Mouse (Mus musculus) stomach, embryonic 15.5 days (tissue): ENCODE measurements around the gene Babam1. TPM values are rescaled to one million over a fixed set of nuclear protein-coding genes. Genes with fewer than 3 reads are reported as not detected.
"Not testable (repeated sequence)": the region's sequence is repeated elsewhere in the genome, so short reads cannot be mapped to it uniquely, and the experiment has no call there.

Experiments used
- ATAC-seq: fragments of 200-750 bp; cut with Nextera tagmentation; 2 replicates; pipeline ENCODE4 v1.8.0; 2017; ENCODE audit warnings: low read depth, moderate number of reproducible peaks, moderate TSS enrichment; ENCODE audit not compliant: insufficient read depth, low FRiP score
- H3K27ac ChIP-seq: fragments of 300-500 bp; sonication (generic); 2 replicates; pipeline ENCODE4 v1.5.1; 2015; ENCODE audit warnings: mild to moderate bottlenecking, inconsistent platforms
- H3K27me3 ChIP-seq: fragments of 300-500 bp; sonication (generic); replicated peaks from 2 replicates; pipeline ENCODE4 v1.6.1; 2015; ENCODE audit warnings: inconsistent platforms
- H3K36me3 ChIP-seq: fragments of 300-500 bp; sonication (generic); 2 replicates; pipeline ENCODE4 v1.6.1; 2015; ENCODE audit warnings: inconsistent platforms
- H3K4me1 ChIP-seq: fragments of 300-500 bp; sonication (generic); 2 replicates; pipeline ENCODE4 v1.6.1; 2015; ENCODE audit warnings: inconsistent platforms
- H3K4me2 ChIP-seq: fragments of 300-500 bp; sonication (generic); 2 replicates; pipeline ENCODE4 v1.6.1; 2015; ENCODE audit warnings: mild to moderate bottlenecking, inconsistent platforms
- H3K4me3 ChIP-seq: fragments of 300-500 bp; sonication (generic); replicated peaks from 2 replicates; pipeline ENCODE4 v1.5.1; 2015; ENCODE audit warnings: inconsistent platforms
- H3K9ac ChIP-seq: fragments of 300-500 bp; sonication (generic); 2 replicates; pipeline ENCODE4 v1.6.1; 2015; ENCODE audit warnings: inconsistent platforms
- H3K9me3 ChIP-seq: fragments of 300-500 bp; sonication (generic); 2 replicates; pipeline ENCODE4 v1.6.1; 2016; ENCODE audit warnings: inconsistent platforms
- WGBS: fragments of 180-500 bp; shearing (Covaris S2); methylation state at CpG from one replicate; pipeline ENCODE4 v1.1.7; 2015; 5-methylcytosine and 5-hydroxymethylcytosine counted together
- polyA plus RNA-seq: library from polyadenylated mRNA; unstranded; fragments of >200 nt; fragmentation: Nextera tagmentation; extraction: Ambion mirVana; gene quantifications from 2 replicates; pipeline ENCODE4 v1.2.1, GENCODE M21; 2015

Gene Babam1
- polyA plus RNA-seq, 1 experiment from 2014 or later = 92.2 TPM

DNA sequence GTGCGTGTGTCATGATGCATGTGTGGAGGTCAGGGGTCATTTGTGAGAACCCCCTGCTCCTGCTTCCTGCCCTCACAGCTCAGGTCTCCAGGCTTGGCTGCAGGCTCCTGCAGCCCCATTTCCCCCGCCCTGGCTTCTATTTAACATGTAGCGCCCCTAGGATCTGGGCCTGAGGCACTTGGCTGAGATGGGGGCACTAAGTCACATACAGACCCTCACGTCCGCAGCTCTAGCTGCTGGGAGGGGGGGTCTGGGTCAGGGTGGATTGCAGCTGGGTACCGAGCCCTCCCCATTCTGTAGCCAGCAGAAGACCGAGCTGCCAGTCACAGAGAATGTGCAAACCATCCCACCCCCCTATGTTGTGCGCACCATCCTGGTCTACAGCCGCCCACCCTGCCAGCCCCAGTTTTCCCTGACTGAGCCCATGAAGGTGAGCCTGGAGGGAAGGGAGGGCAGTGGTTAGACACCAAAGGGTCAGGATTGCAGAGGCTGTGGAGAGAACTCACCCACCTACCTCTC lies 5.8 kb downstream of the Babam1 start:
- no peak for ATAC-seq
- peaks cover 23% of the 10 kb centered on the region for H3K4me1 ChIP-seq
- no peak overlapping the region for H3K4me2 ChIP-seq
- H3K36me3 ChIP-seq = peaks cover 10% of the 10 kb centered on the region
- WGBS = 83% methylated on average over 9 of the region's 9 CpGs
- H3K9ac ChIP-seq = no peak overlapping the region
- no peaks in the 10 kb centered on the region for H3K9me3 ChIP-seq
- no peak overlapping the region for H3K4me3 ChIP-seq
- no peaks in the 10 kb centered on the region for H3K27me3 ChIP-seq
- no peak overlapping the region for H3K27ac ChIP-seq

DNA sequence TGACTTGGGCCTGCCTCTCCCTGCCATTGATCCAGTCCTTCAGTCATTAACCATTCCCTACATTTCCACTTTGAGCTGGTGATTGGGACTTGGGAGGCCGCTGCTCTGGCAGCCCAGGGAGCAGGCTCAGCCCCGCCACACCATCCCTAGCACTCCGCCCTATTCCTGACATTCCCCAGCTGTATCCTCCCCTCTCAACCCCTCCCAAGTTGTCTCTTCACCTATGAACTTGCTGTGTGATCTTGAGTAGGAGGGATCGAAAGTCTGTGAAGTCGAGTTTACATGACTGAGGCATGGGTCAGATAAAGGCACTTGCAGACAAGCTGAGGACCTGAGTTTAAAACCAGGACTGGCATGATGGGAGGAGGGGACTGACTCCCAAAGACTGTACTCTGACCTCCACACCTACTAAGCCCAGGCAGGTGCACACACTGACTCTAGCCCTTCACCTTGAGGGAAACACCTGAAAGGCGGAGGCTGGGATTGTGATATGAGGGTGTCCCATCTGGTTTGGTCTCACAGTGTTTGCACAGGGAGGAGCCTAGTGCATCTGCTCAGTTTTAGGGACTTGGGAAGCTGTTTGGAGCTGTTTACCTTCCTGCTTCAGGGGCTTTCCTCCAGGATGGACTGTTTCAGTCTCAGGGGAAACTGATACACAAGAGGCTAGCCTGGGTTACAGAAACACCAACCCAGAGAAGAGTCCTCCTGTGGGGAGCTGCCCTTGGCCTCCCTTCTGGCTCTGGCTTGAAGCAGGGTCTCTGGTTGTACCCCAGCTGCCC lies 6.6 kb downstream of the Babam1 start:
- peaks cover 23% of the 10 kb centered on the region for H3K4me1 ChIP-seq
- H3K4me3 ChIP-seq = no peak overlapping the region
- ATAC-seq = no peak
- H3K9ac ChIP-seq = no peak overlapping the region
- no peak overlapping the region for H3K27ac ChIP-seq
- no peak overlapping the region for H3K4me2 ChIP-seq
- no peaks in the 10 kb centered on the region for H3K27me3 ChIP-seq
- no peaks in the 10 kb centered on the region for H3K9me3 ChIP-seq
- H3K36me3 ChIP-seq = peaks cover 17% of the 10 kb centered on the region
- WGBS = 71% methylated on average over 6 of the region's 6 CpGs

DNA sequence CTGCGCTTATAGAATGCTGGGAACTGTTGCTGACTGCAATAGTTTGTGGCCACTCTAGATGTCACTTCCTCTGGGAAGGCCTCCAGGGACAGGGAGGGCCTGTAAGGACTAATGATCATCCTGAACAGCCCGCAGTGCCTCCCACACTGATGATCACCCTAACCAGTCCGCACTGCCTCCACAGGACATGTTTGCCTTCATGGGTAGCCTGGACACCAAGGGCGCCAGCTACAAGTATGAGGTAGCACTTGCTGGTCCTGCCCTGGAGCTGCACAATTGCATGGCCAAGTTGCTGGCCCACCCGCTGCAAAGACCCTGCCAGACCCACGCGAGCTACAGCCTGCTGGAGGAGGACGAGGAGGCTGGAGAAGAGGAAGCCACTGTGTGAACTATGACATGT lies 7.3 kb downstream of the Babam1 start:
- H3K27me3 ChIP-seq = no peaks in the 10 kb centered on the region
- H3K9me3 ChIP-seq = no peaks in the 10 kb centered on the region
- H3K36me3 ChIP-seq = peaks cover 14% of the 10 kb centered on the region
- WGBS = 83% methylated on average over 8 of the region's 8 CpGs
- H3K4me3 ChIP-seq = no peak overlapping the region
- no peak overlapping the region for H3K4me2 ChIP-seq
- H3K4me1 ChIP-seq = peaks cover 23% of the 10 kb centered on the region
- no peak overlapping the region for H3K9ac ChIP-seq
- no peak overlapping the region for H3K27ac ChIP-seq
- no peak for ATAC-seq

DNA sequence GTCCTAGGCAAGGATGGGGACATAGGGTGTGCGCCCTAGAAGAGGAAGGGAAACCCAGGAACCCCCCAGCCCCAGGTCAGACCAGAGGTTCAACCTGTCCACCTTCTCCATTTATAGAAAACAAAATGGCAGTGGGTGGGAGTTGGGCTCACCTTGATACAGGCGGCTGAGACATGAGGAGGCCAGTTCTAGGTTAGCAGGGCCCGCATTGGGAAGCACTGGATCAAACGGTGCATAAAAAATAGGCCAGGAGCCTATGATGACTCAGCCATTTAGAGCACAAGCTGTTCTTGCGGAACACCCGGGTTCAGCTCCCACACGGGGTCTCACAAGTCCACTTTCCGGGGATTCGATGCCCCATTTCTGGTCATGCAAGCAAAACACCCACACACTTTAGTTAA lies 8.3 kb downstream of the Babam1 start:
- H3K27ac ChIP-seq = no peak overlapping the region
- no peak overlapping the region for H3K4me3 ChIP-seq
- no peak for ATAC-seq
- no peak overlapping the region for H3K9ac ChIP-seq
- no peaks in the 10 kb centered on the region for H3K27me3 ChIP-seq
- H3K9me3 ChIP-seq = no peaks in the 10 kb centered on the region
- peak overlapping the region; percentile 98; the same call in 1 of the 2 replicates for H3K4me2 ChIP-seq
- peaks cover 23% of the 10 kb centered on the region for H3K4me1 ChIP-seq
- WGBS = 82% methylated on average over 9 of the region's 9 CpGs
- H3K36me3 ChIP-seq = peaks cover 19% of the 10 kb centered on the region

DNA sequence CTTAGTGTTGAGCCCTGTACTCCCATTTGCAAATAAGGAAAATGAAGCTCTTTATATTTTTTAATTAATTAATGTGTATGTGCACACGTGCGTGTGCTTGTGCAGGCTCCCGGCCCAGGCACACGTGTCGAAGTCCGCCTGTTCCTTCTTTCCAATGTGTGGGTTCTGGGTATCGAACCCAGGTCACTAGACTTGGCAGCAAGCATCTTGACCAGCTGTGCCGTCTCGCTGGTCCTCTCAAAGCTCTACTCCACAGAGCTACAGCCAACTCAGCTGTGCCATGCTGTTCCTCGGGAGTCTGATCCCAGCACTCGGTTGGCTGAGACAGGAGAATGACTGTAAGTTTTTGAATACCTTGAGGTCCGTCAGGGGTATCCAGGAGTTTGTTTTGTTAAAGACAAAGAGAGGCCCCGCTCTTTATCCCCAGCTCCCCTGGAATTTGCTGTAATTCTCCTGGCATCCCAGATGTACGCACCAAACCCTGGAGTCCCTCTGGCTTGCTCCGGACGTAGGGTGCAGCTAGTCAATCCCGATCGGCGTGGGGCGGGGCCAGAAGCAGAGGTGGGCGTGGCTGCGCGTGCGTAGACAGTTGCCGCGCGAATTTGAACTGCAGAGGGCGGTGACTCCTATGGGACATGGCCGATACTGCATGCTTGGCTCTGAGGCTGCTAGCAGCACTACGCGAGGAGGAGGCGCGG lies 8.9 kb downstream of the Babam1 start, which contains the start of gene Ankle1:
Ankle1 (plus strand) TSS at position 610 of the 698 bp plus-strand sequence.
- H3K9me3 ChIP-seq = no peaks in the 10 kb centered on the region
- H3K27me3 ChIP-seq = no peaks in the 10 kb centered on the region
- H3K4me1 ChIP-seq = peaks cover 23% of the 10 kb centered on the region
- ATAC-seq = peak; percentile 88
- H3K27ac ChIP-seq = peak within 1 kb of the TSS; percentile 61
- peak within 1 kb of the TSS; percentile 98 for H3K4me2 ChIP-seq
- peak within 1 kb of the TSS; percentile 82 for H3K9ac ChIP-seq
- WGBS = 16% methylated on average over 33 of the region's 33 CpGs
- peak within 1 kb of the TSS; percentile 78 for H3K4me3 ChIP-seq
- H3K36me3 ChIP-seq = peaks cover 20% of the 10 kb centered on the region

DNA sequence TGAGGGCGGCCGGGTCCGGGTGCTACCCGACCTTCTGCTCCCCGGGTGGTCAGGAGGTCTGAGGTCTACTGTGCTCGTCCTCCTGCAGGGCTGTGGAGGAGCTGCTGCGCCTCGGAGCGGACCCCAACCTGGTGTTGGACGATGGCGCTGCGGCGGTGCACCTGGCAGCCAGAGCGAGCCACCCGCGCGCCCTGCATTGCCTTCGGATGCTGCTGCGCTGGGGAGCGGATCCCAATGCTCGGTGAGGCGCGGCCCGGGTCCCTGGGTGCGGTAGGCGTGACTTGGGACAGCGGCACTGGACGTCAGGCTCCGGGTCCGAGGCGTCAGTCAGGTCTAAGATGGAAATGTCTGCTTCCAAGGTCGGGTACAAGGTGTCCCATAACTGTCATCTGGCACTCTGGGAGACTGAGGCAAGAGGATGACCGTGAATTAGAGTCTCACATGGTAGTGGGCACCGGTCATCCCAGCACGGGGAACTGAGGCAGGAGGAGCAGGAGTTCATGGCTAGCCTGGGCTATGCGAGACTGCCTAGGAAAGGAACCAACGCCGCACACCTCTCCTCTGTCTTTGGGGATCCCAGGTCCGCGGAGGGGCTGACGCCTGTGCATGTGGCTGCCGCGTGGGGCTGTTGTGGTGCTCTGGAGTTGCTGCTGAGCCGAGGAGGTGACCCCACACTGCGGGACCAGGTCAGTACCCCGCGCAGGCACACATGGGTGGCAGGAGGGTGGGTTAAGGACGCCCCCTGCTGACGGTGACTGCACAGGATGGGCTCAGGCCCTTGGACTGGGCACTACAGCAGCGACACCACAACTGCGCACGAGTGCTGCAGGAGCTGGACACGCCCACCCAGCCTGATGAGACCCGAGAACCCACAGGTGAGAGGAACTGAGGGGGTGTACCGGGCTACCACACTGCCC lies 9.7 kb downstream of the Babam1 start:
- Histone ChIP-seq H3K4me2 (peak overlapping the region; percentile 98), H3K4me3 (peak overlapping the region; percentile 78), H3K9ac (peak overlapping the region; percentile 82), H3K4me1 (peaks cover 23% of the 10 kb centered on the region), H3K27ac (peak overlapping the region; percentile 61), H3K9me3 (no peaks in the 10 kb centered on the region), H3K27me3 (no peaks in the 10 kb centered on the region), H3K36me3 (peaks cover 20% of the 10 kb centered on the region)
- under 1% methylated on average over 55 of the region's 55 CpGs for WGBS
- peak; percentile 80 for ATAC-seq

DNA sequence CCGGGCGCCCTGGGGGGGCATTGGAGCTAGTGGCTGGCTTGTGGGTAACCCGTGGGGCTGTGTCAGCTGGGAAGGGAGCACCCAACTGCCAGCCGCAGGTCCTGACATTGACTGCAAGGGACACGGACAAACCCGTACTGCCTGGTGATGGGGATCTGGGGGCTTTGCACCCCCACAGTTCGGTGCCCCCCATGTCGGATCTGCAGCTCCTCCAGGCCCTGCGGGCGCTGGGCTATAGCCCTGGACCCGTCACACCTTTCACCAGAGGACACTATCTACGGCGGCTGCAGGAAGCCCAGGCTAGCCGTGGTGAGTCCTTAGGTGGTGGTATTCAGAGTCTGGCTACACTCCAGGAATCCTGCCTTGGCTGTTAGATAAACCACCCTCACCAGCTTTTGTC lies 10.8 kb downstream of the Babam1 start:
- Histone ChIP-seq H3K36me3 (peaks cover 20% of the 10 kb centered on the region), H3K4me3 (peak overlapping the region; percentile 78), H3K9ac (no peak overlapping the region), H3K27ac (no peak overlapping the region), H3K27me3 (no peaks in the 10 kb centered on the region), H3K4me2 (peak overlapping the region; percentile 98), H3K9me3 (no peaks in the 10 kb centered on the region), H3K4me1 (peaks cover 25% of the 10 kb centered on the region)
- WGBS = 92% methylated on average over 14 of the region's 14 CpGs
- no peak for ATAC-seq

DNA sequence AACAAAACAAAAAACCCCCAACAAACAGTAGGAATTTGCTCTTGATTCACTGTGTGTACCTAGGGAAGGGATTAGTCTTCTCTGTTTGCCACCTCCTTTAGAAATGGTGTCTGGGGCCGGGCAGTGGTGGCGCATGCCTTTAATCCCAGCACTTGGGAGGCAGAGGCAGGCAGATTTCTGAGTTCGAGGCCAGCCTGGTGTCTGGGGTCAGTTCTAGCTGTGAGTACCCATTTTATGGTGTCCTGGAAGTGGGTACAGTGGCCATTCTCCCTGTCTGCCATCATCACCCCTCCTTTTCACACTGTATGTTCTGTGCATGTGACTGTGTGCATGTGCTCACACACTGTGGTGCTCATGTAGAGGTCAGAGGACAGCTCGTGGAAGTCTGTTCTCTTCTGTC lies 11.6 kb downstream of the Babam1 start:
- no peak overlapping the region for H3K9ac ChIP-seq
- ATAC-seq = no peak
- H3K4me1 ChIP-seq = peaks cover 25% of the 10 kb centered on the region
- no peak overlapping the region for H3K27ac ChIP-seq
- H3K36me3 ChIP-seq = peaks cover 20% of the 10 kb centered on the region
- no peak overlapping the region for H3K4me3 ChIP-seq
- H3K4me2 ChIP-seq = no peak overlapping the region
- WGBS = 94% methylated on average over 4 of the region's 4 CpGs
- no peaks in the 10 kb centered on the region for H3K9me3 ChIP-seq
- H3K27me3 ChIP-seq = no peaks in the 10 kb centered on the region

DNA sequence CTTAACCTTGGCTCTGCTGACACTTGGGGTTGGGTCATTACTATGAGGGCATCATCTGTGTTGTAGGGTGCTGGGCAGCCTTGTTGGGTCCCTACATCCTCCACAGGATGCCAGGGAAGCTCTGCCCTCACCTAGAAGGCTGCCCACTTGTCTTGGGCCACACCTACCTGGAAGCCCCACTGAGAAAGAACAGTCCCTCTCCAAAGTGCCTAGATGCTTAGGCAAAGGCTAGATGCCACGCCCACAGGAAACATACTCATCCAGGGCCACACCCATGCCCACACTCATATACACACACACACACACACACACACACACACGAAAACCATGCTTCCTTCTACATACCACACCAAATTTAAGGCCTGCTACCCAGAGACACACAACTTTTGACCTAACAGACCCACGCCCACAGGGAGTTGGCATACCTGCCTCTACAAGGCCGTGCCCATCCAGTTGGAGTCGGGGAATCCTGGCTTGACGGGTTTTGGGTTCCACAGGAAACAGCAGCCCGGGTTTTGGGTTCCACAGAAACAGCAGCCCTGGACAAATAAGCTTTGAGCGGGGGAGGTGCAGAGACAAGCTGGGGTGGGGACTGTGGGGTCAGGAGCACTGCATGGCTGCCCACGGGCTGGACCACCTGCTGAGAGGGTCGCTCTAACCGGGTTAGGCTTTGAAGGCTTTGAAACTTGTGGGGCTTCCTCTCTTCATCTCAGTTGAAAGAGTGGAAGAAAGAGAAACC lies 15.0 kb downstream of the Babam1 start:
- Histone ChIP-seq H3K27me3 (no peaks in the 10 kb centered on the region), H3K36me3 (peaks cover 20% of the 10 kb centered on the region), H3K4me3 (no peak overlapping the region), H3K9me3 (no peaks in the 10 kb centered on the region), H3K4me1 (peaks cover 14% of the 10 kb centered on the region), H3K4me2 (no peak overlapping the region), H3K27ac (no peak overlapping the region), H3K9ac (no peak overlapping the region)
- no peak for ATAC-seq
- 46% methylated on average over 11 of the region's 11 CpGs for WGBS

DNA sequence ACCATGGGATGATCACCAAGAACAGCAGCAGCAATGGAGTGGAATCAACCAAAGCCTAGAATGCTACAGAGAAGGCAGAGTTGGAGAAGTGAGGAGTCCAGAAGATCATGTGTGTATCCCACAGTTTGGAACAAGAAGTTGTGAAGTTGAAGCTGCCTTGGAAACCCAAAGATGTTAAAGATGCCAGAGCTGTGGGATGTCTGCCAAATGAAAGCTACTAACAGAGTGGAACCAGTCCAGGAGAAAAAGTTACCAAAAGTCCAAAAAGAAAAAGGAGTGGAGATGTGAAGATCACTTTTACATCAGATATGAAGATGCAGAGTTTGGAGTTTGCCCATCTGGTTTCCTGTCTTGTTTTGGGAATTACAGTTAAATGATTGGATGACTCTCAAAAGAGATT lies 25.5 kb downstream of the Babam1 start:
- no peaks in the 10 kb centered on the region for H3K9me3 ChIP-seq
- no peak overlapping the region for H3K4me3 ChIP-seq
- no peak overlapping the region for H3K4me2 ChIP-seq
- no peak for ATAC-seq
- no peaks in the 10 kb centered on the region for H3K27me3 ChIP-seq
- H3K36me3 ChIP-seq = no peaks in the 10 kb centered on the region
- H3K4me1 ChIP-seq = no peaks in the 10 kb centered on the region
- H3K27ac ChIP-seq = no peak overlapping the region
- H3K9ac ChIP-seq = no peak overlapping the region

DNA sequence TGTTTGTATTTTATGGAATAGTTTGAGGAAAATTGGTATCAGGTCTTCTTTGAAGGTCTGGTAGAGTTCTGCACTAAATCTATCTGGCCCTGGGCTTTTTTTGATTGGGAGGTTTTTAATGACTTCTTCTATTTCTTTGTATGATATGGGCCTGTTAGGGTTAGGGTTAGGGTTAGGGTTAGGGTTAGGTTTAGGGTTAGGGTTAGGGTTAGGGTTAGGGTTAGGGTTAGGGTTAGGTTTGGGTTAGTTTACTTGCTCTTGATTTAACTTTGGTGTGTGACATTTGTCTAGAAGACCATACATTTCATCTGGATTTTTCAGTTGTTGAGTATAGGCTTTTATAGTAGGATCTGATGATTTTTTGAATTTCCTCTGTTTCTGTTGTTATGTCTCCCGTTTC lies 36.3 kb downstream of the Babam1 start:
- 63% methylated on average over 1 of the region's 1 CpGs for WGBS
- ATAC-seq, H3K27me3 ChIP-seq: not testable (repeated sequence)

More for the DNA sequence above, 36.3 kb downstream of the Babam1 start:
- not testable (repeated sequence) for H3K4me3 ChIP-seq, H3K9me3 ChIP-seq, H3K27ac ChIP-seq, H3K4me2 ChIP-seq, H3K9ac ChIP-seq, H3K36me3 ChIP-seq, H3K4me1 ChIP-seq
